Mouse (Mus musculus) erythroblast, embryonic 14.5 days (primary cell): ENCODE data around the gene Nfia.

ENCODE experiments used
- GATA1 ChIP-seq: IDR thresholded peaks from 2 replicates; pipeline ENCODE4 v1.6.1; 2012; ENCODE audit warnings: low read length, inconsistent platforms, mixed read lengths
- TAL1 ChIP-seq: IDR thresholded peaks from 3 replicates; pipeline ENCODE4 v1.6.1; 2012; ENCODE audit warnings: low read length, inconsistent platforms, mixed read lengths

DNA sequence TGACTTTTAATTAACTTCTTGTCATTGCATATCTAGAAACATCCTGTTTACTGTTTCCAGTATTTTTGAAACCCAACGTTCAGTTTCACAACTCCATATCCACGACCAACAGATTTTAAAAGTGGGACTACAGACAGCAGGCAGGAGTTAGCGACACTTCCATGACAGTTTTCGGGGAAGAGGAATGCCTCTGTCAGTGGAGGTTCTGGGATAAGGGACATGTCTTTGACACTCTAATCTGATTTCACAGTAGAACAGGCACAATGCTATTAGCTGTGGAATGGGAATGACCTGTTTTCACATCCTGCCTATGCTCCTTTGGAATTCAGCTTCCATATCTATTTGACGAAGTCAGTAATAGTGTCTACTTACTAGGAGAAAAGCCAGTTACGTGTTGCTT is 317.5 kb downstream of the Nfia start:
- TF ChIP-seq TAL1 (no peak), GATA1 (no peak)
